Mouse (Mus musculus): Measurements from ENCODE around the gene Klra9. TPM values are rescaled to one million over a fixed set of nuclear protein-coding genes. Genes with fewer than 3 reads are reported as not detected.
"Not testable (repeated sequence)": the region's sequence is repeated elsewhere in the genome, so short reads cannot be mapped to it uniquely, and the experiment has no call there.

Klra9 gene
- not detected in 2 replicates for polyA plus RNA-seq (2015; fragmentation: Nextera tagmentation; extraction: Ambion mirVana)

DNA sequence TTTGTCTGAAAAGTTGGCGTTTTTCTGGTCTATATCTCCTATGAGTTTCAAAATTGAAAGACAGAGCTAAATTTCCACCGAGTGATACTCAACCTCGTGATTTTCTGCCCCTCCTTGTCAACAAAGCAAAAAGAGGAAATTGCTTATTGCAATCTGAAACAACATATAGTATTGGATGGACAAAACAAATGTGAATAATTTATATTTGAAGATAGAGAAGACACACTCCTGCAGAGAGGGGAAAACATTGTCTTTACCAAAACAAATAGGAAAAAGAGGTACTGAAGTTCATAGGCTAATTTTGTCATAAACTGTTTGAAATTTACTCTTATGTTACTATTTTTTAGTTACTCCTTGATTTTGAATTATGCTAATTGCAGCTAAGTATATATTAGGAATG is at the start of gene Klra9:
TSS of gene Klra9 (minus strand) at position 101 of the 400 bp plus-strand sequence.
- whole genome bisulfite sequencing: 58% methylated on average over 3 of the region's 3 CpGs
- not testable (repeated sequence) for H3K9ac ChIP-seq (replicated peaks; ENCODE audit: low read length); H3K27ac ChIP-seq (ENCODE audit: low read length); H3K4me1 ChIP-seq (ENCODE audit: insufficient read depth, low read length); H3K4me3 ChIP-seq (ENCODE audit: low read length); ATAC-seq (ENCODE audit: low FRiP score, low TSS enrichment); H3K9me3 ChIP-seq (ENCODE audit: low read length); H3K27me3 ChIP-seq (ENCODE audit: insufficient read depth, low read length); H3K4me2 ChIP-seq (replicated peaks; ENCODE audit: low read depth, low read length); H3K36me3 ChIP-seq (ENCODE audit: insufficient read depth, low read length)

DNA sequence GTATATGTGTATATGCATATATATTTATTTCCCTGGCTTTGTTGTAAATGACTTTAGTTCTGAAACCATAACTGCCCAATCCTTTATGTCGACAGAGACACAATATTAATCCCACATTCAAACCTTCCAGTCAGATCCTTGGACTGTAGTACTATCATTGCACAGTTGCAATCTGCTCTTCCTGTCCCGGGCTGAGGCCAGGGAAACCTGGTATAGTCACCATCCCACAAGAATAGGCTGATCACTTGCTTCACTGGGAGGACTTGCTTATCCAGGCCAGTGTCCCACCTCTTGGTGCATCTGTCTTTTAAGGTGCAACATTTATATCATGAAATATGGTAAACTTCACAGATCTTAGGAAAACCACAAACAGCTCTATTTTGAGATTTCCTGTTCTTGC is 44.6 kb upstream of the Klra9 start:
- WGBS: 68% methylated on average over 2 of the region's 2 CpGs
- no peak overlapping the region for H3K4me3 ChIP-seq (ENCODE audit: low read length)
- no peak overlapping the region for H3K4me2 ChIP-seq (replicated peaks; ENCODE audit: low read depth, low read length)
- no peak overlapping the region for H3K9ac ChIP-seq (replicated peaks; ENCODE audit: low read length)
- no peaks in the 10 kb centered on the region for H3K36me3 ChIP-seq (ENCODE audit: insufficient read depth, low read length)
- ATAC-seq (ENCODE audit: low FRiP score, low TSS enrichment): no peak
- no peaks in the 10 kb centered on the region for H3K9me3 ChIP-seq (ENCODE audit: low read length)
- H3K27ac ChIP-seq (ENCODE audit: low read length): no peak overlapping the region
- no peaks in the 10 kb centered on the region for H3K4me1 ChIP-seq (ENCODE audit: insufficient read depth, low read length)
- no peaks in the 10 kb centered on the region for H3K27me3 ChIP-seq (ENCODE audit: insufficient read depth, low read length)

DNA sequence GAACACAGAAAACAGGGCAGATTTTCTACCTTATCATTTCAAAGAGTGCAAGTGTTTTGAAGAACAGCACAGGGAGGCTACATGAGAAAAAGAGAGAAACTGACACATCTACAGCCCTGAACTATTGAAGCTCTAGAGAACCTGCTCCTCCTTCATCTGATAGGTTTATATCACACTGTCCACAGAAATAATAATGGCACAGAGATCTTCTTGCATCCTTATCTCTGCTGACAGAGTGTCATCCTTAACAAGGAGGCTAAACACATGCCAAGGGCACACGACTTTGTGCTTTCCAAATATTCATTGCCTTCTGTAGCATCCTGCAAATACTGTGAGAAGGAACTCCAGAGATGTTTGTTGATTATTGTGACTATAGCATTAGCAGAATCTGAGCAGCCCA is 43.7 kb upstream of the Klra9 start:
- H3K36me3 ChIP-seq (ENCODE audit: insufficient read depth, low read length): no peaks in the 10 kb centered on the region
- 45% methylated on average over 1 of the region's 1 CpGs for WGBS
- no peak for ATAC-seq (ENCODE audit: low FRiP score, low TSS enrichment)

DNA sequence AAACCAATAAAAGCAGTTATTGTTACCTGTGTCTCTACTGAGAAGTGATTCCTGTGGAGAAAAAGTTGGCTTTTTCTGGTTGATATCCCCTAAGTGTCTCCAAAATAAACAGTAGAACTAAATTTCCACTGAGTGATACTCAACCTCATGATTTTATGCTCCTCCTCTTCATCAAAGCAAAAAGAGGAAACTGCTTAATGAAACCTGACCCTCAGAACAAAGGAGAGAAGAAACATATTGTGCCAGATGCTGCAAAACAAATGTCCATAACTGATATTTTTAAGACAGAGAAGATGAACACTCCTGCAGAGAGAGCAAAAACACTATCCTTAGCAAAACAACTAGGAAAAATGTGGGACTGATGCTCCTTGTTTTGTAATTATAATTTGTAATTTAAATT is 40.3 kb upstream of the Klra9 start, which contains the start of gene Klra7:
TSS of gene Klra7 (minus strand) at position 101 of the 400 bp plus-strand sequence.
- H3K36me3 ChIP-seq (ENCODE audit: insufficient read depth, low read length): no peaks in the 10 kb centered on the region
- H3K4me2 ChIP-seq (replicated peaks; ENCODE audit: low read depth, low read length): no peak within 1 kb of the TSS
- no peak for ATAC-seq (ENCODE audit: low FRiP score, low TSS enrichment)
- no peak within 1 kb of the TSS for H3K4me3 ChIP-seq (ENCODE audit: low read length)
- no peaks in the 10 kb centered on the region for H3K27me3 ChIP-seq (ENCODE audit: insufficient read depth, low read length)
- no peak within 1 kb of the TSS for H3K9ac ChIP-seq (replicated peaks; ENCODE audit: low read length)
- H3K4me1 ChIP-seq (ENCODE audit: insufficient read depth, low read length): no peaks in the 10 kb centered on the region
- no peak within 1 kb of the TSS for H3K27ac ChIP-seq (ENCODE audit: low read length)
- H3K9me3 ChIP-seq (ENCODE audit: low read length): no peaks in the 10 kb centered on the region

More for the DNA sequence above, 43.7 kb upstream of the Klra9 start:
- H3K4me1 ChIP-seq (ENCODE audit: insufficient read depth, low read length): no peaks in the 10 kb centered on the region
- H3K4me3 ChIP-seq (ENCODE audit: low read length): no peak overlapping the region
- H3K27me3 ChIP-seq (ENCODE audit: insufficient read depth, low read length): no peaks in the 10 kb centered on the region
- H3K4me2 ChIP-seq (replicated peaks; ENCODE audit: low read depth, low read length): no peak overlapping the region
- H3K9ac ChIP-seq (replicated peaks; ENCODE audit: low read length): no peak overlapping the region
- H3K27ac ChIP-seq (ENCODE audit: low read length): no peak overlapping the region
- H3K9me3 ChIP-seq (ENCODE audit: low read length): no peaks in the 10 kb centered on the region

DNA sequence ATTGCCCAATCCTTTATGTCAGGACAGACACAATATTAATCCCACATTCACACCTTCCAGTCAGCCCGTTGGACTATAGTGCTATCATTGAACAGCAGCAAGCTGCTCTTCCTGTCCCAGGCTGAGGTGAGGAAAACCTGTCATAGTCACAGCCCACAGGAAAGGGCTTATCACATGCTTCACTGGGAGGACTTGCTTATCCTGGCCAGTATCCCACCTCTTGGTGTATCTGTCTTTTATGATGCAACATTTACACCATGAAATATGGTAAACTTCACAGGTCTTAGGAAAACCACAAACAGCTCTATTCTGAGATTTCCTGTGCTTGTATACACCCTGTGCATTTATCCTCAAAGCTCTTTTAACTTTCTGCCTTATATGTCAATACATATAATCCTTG is 4.5 kb upstream of the Klra9 start:
- 100% methylated on average over 1 of the region's 1 CpGs for WGBS
- not testable (repeated sequence) for H3K4me3 ChIP-seq (ENCODE audit: low read length); H3K4me1 ChIP-seq (ENCODE audit: insufficient read depth, low read length); H3K36me3 ChIP-seq (ENCODE audit: insufficient read depth, low read length); H3K4me2 ChIP-seq (replicated peaks; ENCODE audit: low read depth, low read length); H3K27ac ChIP-seq (ENCODE audit: low read length); H3K27me3 ChIP-seq (ENCODE audit: insufficient read depth, low read length); H3K9ac ChIP-seq (replicated peaks; ENCODE audit: low read length); ATAC-seq (ENCODE audit: low FRiP score, low TSS enrichment); H3K9me3 ChIP-seq (ENCODE audit: low read length)

DNA sequence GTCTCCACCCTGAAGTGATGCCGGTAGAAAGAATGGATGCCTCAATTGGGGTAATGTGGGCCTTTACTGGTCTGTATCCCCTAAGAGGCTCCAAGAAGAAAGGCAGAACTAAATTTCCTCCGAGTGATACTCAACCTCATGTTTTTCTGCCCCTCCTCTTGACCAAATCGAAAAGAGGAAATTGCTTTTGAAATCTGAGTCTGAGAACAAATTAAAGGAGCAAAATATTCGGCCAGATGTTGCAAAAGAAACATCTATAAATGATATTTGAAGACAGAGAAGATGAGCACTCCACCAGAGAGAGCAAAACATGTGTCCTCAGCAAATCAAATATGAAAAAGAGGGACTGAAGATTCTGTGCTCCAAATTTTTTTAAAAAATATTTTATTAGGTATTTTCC is 63.1 kb downstream of the Klra9 start, which contains the start of gene Klra8:
TSS of gene Klra8 (minus strand) at position 101 of the 400 bp plus-strand sequence.
- 73% methylated on average over 4 of the region's 4 CpGs for WGBS
- not testable (repeated sequence) for H3K4me1 ChIP-seq (ENCODE audit: insufficient read depth, low read length); H3K4me2 ChIP-seq (replicated peaks; ENCODE audit: low read depth, low read length); H3K9ac ChIP-seq (replicated peaks; ENCODE audit: low read length); H3K9me3 ChIP-seq (ENCODE audit: low read length); H3K4me3 ChIP-seq (ENCODE audit: low read length); H3K27ac ChIP-seq (ENCODE audit: low read length); H3K27me3 ChIP-seq (ENCODE audit: insufficient read depth, low read length); ATAC-seq (ENCODE audit: low FRiP score, low TSS enrichment); H3K36me3 ChIP-seq (ENCODE audit: insufficient read depth, low read length)

Other genes with a start within 250 kb of the Klra9 start
- gene Klra6, start 166.2 kb downstream of the Klra9 start, polyA plus RNA-seq (2015; fragmentation: Nextera tagmentation; extraction: Ambion mirVana): not detected in 2 replicates
- not detected in 2 replicates for gene Klra4, start 125.8 kb downstream of the Klra9 start, polyA plus RNA-seq (2015; fragmentation: Nextera tagmentation; extraction: Ambion mirVana)
- gene Klra8, start 63.2 kb downstream of the Klra9 start, polyA plus RNA-seq (2015; fragmentation: Nextera tagmentation; extraction: Ambion mirVana): not detected in 2 replicates
- gene Klra7, start 40.2 kb upstream of the Klra9 start, polyA plus RNA-seq (2015; fragmentation: Nextera tagmentation; extraction: Ambion mirVana): not detected in 2 replicates
- not detected in 2 replicates for gene Klra10, start 88.8 kb upstream of the Klra9 start, polyA plus RNA-seq (2015; fragmentation: Nextera tagmentation; extraction: Ambion mirVana)
- not detected in 2 replicates for gene Klra3, start 144.5 kb upstream of the Klra9 start, polyA plus RNA-seq (2015; fragmentation: Nextera tagmentation; extraction: Ambion mirVana)
- gene Klra1, start 193.8 kb upstream of the Klra9 start, polyA plus RNA-seq (2015; fragmentation: Nextera tagmentation; extraction: Ambion mirVana): not detected in 2 replicates

Data from kidney, embryonic 16.5 days (tissue).